Mouse (Mus musculus) stomach, embryonic 14.5 days (tissue): ENCODE measurements around the gene Timp4. TPM values are rescaled to one million over a fixed set of nuclear protein-coding genes. Genes with fewer than 3 reads are reported as not detected.

ENCODE experiments used
- ATAC-seq: fragments of 200-750 bp; cut with Nextera tagmentation; 2 replicates; pipeline ENCODE4 v1.8.0; 2017; ENCODE audit warnings: low read depth, moderate TSS enrichment; ENCODE audit not compliant: insufficient number of reproducible peaks, insufficient read depth, low FRiP score
- H3K27ac ChIP-seq: fragments of 300-500 bp; sonication (generic); 2 replicates; pipeline ENCODE4 v1.5.1; 2014; ENCODE audit warnings: mild to moderate bottlenecking, low read length, moderate library complexity, mixed read lengths
- H3K27me3 ChIP-seq: fragments of 300-500 bp; sonication (generic); 2 replicates; pipeline ENCODE4 v1.6.1; 2014; ENCODE audit warnings: low read length, control low read depth, mixed read lengths; ENCODE audit not compliant: control insufficient read depth, insufficient read depth
- H3K36me3 ChIP-seq: fragments of 300-500 bp; sonication (generic); 2 replicates; pipeline ENCODE4 v1.6.1; 2014; ENCODE audit warnings: mild to moderate bottlenecking, control low read depth, low read length, moderate library complexity, mixed read lengths; ENCODE audit not compliant: control insufficient read depth, insufficient read depth
- H3K4me1 ChIP-seq: fragments of 300-500 bp; sonication (generic); 2 replicates; pipeline ENCODE4 v1.6.1; 2014; ENCODE audit warnings: low read length, control low read depth, mixed read lengths; ENCODE audit not compliant: control insufficient read depth, insufficient read depth
- H3K4me2 ChIP-seq: fragments of 300-500 bp; sonication (generic); replicated peaks from 2 replicates; pipeline ENCODE4 v1.6.1; 2014; ENCODE audit warnings: low read depth, low read length, control low read depth
- H3K4me3 ChIP-seq: fragments of 300-500 bp; sonication (generic); 2 replicates; pipeline ENCODE4 v1.5.1; 2014; ENCODE audit warnings: low read depth, low read length, control low read depth
- H3K9ac ChIP-seq: fragments of 300-500 bp; sonication (generic); replicated peaks from 2 replicates; pipeline ENCODE4 v1.6.1; 2014; ENCODE audit warnings: low read depth, mild to moderate bottlenecking, control low read depth, low read length, moderate library complexity, mixed read lengths
- H3K9me3 ChIP-seq: fragments of 300-500 bp; sonication (generic); 2 replicates; pipeline ENCODE4 v1.6.1; 2016; ENCODE audit warnings: low read depth, low read length, control low read depth; ENCODE audit not compliant: control insufficient read depth
- WGBS: fragments of 180-500 bp; shearing (Covaris S2); extraction: QIAGEN DNeasy Blood & Tissue Kit; methylation state at CpG from one replicate; pipeline ENCODE4 v1.1.7; 2014; 5-methylcytosine and 5-hydroxymethylcytosine counted together
- polyA plus RNA-seq: library from polyadenylated mRNA; unstranded; fragments of >200 nt; fragmentation: Nextera tagmentation; extraction: Ambion mirVana; gene quantifications from 2 replicates; pipeline ENCODE4 v1.2.1, GENCODE M21; 2014

Gene Timp4
- polyA plus RNA-seq, 1 experiment from 2014 or later, result 0.85 TPM

- WGBS, result 57% methylated on average over 2 of the region's 2 CpGs
- Histone ChIP-seq H3K36me3 (no peaks in the 10 kb centered on the region), H3K4me2 (no peak overlapping the region), H3K9me3 (no peaks in the 10 kb centered on the region), H3K27me3 (no peaks in the 10 kb centered on the region), H3K4me1 (no peaks in the 10 kb centered on the region), H3K27ac (no peak overlapping the region), H3K9ac (no peak overlapping the region), H3K4me3 (no peak overlapping the region)
- ATAC-seq, result no peak
Measured at GRCm38 (mm10) chr6:115279639-115280038, 27.6 kb upstream of the Timp4 start.

- Histone ChIP-seq H3K36me3 (no peaks in the 10 kb centered on the region), H3K4me3 (no peak overlapping the region), H3K9ac (no peak overlapping the region), H3K27me3 (no peaks in the 10 kb centered on the region), H3K4me2 (no peak overlapping the region), H3K27ac (no peak overlapping the region), H3K9me3 (no peaks in the 10 kb centered on the region), H3K4me1 (no peaks in the 10 kb centered on the region)
- WGBS, result 73% methylated on average over 8 of the region's 8 CpGs
- no peak for ATAC-seq
Measured at GRCm38 (mm10) chr6:115278086-115278485, 26.1 kb upstream of the Timp4 start.

- no peak for ATAC-seq
- peaks cover 8% of the 10 kb centered on the region for H3K4me1 ChIP-seq
- no peak overlapping the region for H3K9ac ChIP-seq
- H3K27me3 ChIP-seq, result no peaks in the 10 kb centered on the region
- WGBS, result 87% methylated on average over 10 of the region's 10 CpGs
- H3K4me2 ChIP-seq, result no peak overlapping the region
- H3K27ac ChIP-seq, result no peak overlapping the region
- no peak overlapping the region for H3K4me3 ChIP-seq
- H3K9me3 ChIP-seq, result no peaks in the 10 kb centered on the region
- no peaks in the 10 kb centered on the region for H3K36me3 ChIP-seq
Measured at GRCm38 (mm10) chr6:115275116-115275815, 23.3 kb upstream of the Timp4 start.

- no peaks in the 10 kb centered on the region for H3K9me3 ChIP-seq
- no peak for ATAC-seq
- no peak overlapping the region for H3K4me3 ChIP-seq
- no peak overlapping the region for H3K27ac ChIP-seq
- H3K9ac ChIP-seq, result no peak overlapping the region
- H3K27me3 ChIP-seq, result no peaks in the 10 kb centered on the region
- 61% methylated on average over 9 of the region's 9 CpGs for WGBS
- no peak overlapping the region for H3K4me2 ChIP-seq
- peaks cover 8% of the 10 kb centered on the region for H3K4me1 ChIP-seq
- no peaks in the 10 kb centered on the region for H3K36me3 ChIP-seq
Measured at GRCm38 (mm10) chr6:115274705-115275104, 22.7 kb upstream of the Timp4 start.

- Histone ChIP-seq H3K27me3 (no peaks in the 10 kb centered on the region), H3K4me3 (no peak overlapping the region), H3K4me1 (peaks cover 8% of the 10 kb centered on the region), H3K9me3 (no peaks in the 10 kb centered on the region), H3K36me3 (no peaks in the 10 kb centered on the region), H3K27ac (no peak overlapping the region), H3K9ac (no peak overlapping the region), H3K4me2 (no peak overlapping the region)
- ATAC-seq, result no peak
- WGBS, result 81% methylated on average over 10 of the region's 10 CpGs
Measured at GRCm38 (mm10) chr6:115273346-115273745, 21.3 kb upstream of the Timp4 start.

GRCm38 (mm10) chr6:115271866-115272271 lies 19.9 kb upstream of the Timp4 start:
- peaks cover 8% of the 10 kb centered on the region for H3K4me1 ChIP-seq
- H3K4me3 ChIP-seq, result no peak overlapping the region
- peak; percentile 60; the same call in 1 of the 2 replicates for ATAC-seq
- no peak overlapping the region for H3K9ac ChIP-seq
- no peaks in the 10 kb centered on the region for H3K27me3 ChIP-seq
- H3K9me3 ChIP-seq, result no peaks in the 10 kb centered on the region
- no peaks in the 10 kb centered on the region for H3K36me3 ChIP-seq
- H3K27ac ChIP-seq, result no peak overlapping the region
- WGBS, result 5% methylated on average over 4 of the region's 4 CpGs
- no peak overlapping the region for H3K4me2 ChIP-seq

GRCm38 (mm10) chr6:115271326-115271725 lies 19.3 kb upstream of the Timp4 start:
- no peak for ATAC-seq
- H3K9ac ChIP-seq, result no peak overlapping the region
- no peak overlapping the region for H3K4me3 ChIP-seq
- H3K36me3 ChIP-seq, result no peaks in the 10 kb centered on the region
- WGBS, result 71% methylated on average over 3 of the region's 3 CpGs
- no peak overlapping the region for H3K27ac ChIP-seq
- H3K4me2 ChIP-seq, result no peak overlapping the region
- peaks cover 8% of the 10 kb centered on the region for H3K4me1 ChIP-seq
- no peaks in the 10 kb centered on the region for H3K9me3 ChIP-seq
- H3K27me3 ChIP-seq, result no peaks in the 10 kb centered on the region

GRCm38 (mm10) chr6:115270085-115270484 lies 18.1 kb upstream of the Timp4 start:
- Histone ChIP-seq H3K9me3 (no peaks in the 10 kb centered on the region), H3K36me3 (no peaks in the 10 kb centered on the region), H3K9ac (no peak overlapping the region), H3K4me1 (peaks cover 8% of the 10 kb centered on the region), H3K27me3 (no peaks in the 10 kb centered on the region), H3K4me3 (no peak overlapping the region), H3K27ac (no peak overlapping the region), H3K4me2 (no peak overlapping the region)
- no peak for ATAC-seq
- WGBS, result 64% methylated on average over 2 of the region's 2 CpGs

GRCm38 (mm10) chr6:115269561-115269960 lies 17.6 kb upstream of the Timp4 start:
- H3K9me3 ChIP-seq, result no peaks in the 10 kb centered on the region
- H3K4me3 ChIP-seq, result no peak overlapping the region
- ATAC-seq, result no peak
- no peak overlapping the region for H3K9ac ChIP-seq
- no peak overlapping the region for H3K4me2 ChIP-seq
- 76% methylated on average over 5 of the region's 5 CpGs for WGBS
- H3K27ac ChIP-seq, result no peak overlapping the region
- peaks cover 8% of the 10 kb centered on the region for H3K4me1 ChIP-seq
- H3K27me3 ChIP-seq, result no peaks in the 10 kb centered on the region
- no peaks in the 10 kb centered on the region for H3K36me3 ChIP-seq
